Mouse (Mus musculus) right cerebral cortex, postnatal 25 days (tissue): ENCODE results near the gene Polrmt.
"Not testable (repeated sequence)": the region's sequence is repeated elsewhere in the genome, so short reads cannot be mapped to it uniquely, and the experiment has no call there.

ENCODE experiments used
- DNase-seq: peaks from one replicate; pipeline ENCODE4 v3.0.0; 2022

Polrmt gene

DNA sequence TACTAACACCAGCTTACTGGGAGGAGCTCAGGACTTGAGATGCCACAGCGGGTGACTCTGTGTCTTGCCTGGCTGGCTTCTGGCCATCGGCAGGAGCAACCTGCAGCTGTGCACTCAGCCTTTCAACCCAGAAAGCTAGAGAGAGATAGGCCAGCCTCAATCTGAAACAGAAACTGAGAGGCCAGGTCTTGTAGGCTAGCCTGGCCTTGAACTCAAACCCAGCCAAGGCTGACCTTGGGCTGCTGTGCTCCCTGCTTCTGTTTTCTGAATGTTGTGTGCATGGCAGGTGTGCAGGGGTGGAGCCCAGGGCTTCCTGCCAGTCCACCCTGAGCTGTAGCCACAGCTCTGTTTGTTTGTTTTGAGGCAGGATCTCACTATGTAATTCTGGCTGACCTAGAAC, 26.8 kb upstream of the Polrmt start:
- no peak for DNase-seq

DNA sequence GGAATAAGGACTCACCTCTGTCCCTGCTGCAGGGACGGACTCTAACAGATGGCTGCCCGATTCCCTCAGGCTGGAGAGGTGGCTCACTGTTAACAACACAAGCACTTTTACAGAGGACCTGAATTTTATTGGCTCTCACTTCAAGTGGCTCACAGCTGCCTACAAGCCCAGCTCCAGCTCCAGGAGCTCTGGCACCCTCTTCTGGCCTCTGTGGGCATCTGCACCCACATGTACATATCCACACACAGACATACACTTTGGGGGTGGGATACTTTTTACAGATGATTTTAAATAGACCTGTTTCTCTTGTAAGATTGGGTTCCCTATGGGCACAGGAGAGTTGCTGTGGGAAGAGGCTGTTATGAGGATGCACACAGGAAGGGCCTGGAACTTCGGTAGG, 25.9 kb upstream of the Polrmt start:
- no peak for DNase-seq

DNA sequence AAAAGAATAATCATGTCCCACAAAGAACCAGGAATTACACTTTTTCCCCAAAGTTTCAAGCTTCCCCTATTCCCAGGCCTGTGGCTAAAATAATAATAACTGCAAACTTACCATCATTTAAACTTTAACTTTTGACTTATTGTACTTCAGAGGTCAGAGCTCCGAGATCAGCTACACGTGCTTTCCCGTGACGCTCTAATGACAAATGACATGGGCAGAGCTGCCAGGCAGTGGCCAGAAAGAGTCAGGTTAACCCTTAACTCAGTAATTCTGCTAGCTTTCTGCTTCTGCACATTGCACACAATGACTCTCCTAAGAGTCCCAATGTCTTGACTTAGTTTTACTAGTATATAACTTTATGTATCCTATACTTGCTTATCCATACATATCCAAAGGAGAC, 22.9 kb upstream of the Polrmt start:
- DNase-seq, result no peak

DNA sequence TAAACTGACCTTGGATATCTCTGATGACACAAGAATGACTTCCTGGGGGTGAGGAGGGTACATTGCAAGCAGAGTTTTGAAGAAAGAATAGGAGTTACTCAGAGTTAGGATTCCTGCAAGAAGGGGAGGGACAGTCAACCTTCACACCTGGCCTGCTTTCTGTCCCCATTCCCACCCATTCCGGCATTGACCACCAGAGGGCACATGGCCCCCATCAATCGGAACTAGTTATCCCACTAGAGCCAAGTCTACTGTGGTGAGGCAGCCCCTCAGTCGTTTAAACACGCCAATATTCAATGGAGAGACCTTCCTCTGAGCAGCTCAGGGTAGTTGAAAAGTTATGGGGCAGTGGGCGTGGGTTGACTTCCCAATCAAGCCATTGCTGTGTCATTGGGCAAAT, 22.0 kb upstream of the Polrmt start:
- peak; percentile 56 for DNase-seq

DNA sequence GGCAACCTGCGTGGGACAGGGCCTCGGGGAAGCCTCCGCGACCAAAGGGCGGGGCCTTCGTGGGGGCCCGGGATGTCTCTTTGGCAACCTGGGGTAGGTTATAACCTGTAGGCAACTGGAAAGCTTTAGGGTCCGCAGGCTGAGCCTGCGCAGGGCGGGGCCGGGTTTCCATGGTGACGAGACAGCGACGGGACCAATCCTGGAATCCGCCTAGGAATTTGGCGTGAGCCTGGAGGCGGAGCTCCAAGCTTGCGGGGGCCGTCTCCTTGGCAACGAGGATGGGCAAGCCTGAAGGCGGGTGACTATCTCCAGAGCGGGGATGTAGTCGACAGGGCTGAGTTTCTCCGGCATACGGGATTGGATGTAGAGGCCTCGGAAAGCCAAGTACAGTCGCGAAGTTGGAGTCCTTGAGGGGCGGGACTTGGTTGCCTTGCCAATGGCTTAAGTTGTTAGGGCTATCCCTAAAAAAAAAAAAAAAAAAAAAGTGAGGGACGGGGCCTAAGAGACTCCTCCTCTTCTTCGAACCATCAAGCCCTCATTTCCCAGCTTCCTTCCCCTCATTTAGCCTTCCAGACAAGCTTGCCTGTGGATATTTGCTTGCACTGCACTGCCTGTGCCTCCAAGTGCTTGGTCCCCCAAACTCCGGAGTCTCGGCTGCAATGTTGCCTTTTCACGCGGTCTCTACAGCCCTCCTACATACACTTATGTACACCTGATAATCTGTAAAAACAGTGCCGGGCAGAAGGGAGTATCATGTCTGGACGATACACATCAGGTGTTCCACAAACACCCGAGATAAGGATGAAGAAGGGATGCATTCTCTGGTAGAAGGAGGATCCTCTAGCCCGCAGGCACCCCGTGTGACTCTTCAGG, 21.2 kb upstream of the Polrmt start:
- peak; percentile 95 for DNase-seq

DNA sequence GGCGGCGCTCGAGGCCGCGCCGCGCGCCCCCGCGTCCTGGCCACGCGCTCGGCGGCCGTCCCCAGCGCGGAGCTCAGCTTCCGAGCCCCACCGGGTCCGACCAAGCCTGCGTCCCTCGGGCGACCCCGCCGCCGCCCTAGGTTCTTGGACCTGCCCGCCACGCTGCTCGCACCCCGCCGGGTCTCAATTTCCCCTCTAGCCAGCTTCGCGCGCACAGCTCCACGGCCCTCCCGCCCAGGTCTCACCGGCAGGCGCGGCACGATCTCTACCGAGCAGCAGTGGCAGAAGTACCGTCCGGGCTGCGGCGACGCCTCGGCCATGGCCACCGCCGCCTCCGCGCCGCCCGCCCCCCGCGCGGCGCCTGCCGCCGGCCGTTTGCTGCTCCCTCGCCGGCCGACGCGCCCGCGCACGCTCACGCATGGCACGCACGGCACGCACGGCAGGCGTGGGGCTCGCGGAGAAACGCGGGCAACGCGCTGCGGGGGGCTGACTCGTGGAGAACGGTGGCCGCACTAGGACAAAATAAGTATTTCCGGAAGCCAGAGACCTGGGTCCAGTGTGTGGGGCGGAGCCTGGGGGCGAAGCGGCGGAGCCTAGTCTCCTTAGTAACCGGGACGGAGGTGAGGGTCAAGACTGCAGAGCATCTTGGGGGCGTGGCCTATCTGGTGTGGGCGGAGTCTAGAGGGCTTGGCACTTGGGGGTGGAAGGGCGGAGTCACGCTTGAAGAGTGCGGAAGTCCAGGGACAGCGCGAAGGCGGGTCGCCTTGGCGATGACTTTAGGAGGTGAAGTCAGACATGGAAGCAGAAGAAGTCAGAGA, 20.3 kb upstream of the Polrmt start, which contains the start of gene Rnf126:
TSS of gene Rnf126 (minus strand) at position 445 of the 818 bp plus-strand sequence.
- DNase-seq, result peak; percentile 98

DNA sequence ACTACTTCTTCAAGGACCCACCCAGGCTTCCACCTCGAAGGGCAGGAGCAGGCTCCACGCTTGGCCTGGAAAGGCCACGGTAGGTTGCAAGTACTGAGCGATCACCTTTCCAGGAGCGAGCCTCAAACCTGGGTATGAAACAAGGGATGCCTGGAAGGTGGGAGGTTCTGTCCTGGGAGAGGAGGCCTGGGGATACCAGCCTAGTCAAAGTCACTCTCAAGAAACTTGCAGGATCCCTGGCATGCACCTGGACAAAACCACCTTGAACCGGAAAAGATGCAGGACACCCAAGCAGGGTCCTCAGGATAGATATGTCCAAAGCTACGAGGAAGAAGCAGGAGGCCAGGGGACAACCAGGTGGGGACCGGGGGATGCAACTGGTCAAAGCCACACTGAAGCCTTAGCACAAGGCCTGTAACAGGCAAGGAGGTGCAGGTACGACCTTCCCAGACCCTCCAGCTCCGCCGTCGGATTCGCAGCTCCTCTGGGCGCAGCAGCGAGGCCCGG, 19.7 kb upstream of the Polrmt start:
- DNase-seq, result no peak

DNA sequence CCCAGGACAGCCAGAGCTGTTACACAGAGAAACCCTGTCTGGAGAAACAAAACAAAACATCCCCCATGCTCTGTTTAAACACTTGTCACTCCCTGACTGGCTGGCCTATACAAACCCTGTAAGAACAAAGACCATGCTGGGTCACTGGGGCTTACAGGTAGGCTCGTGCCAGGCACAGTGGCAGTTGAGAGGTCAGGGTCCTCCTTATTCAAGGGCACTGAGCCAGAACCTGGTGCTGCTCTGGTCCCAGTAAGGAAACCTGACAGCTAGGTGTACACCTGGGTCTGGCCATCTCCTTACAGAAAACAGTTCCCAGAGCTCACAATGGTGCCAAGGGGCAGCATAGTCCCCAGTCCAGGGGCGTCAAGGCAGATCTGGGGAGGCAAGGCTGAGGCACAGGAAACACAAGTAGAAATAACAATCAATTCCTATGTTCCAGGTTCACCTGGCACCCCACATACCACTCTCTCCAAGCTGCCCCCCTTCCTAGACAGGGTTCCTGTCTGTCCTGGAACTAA, 18.9 kb upstream of the Polrmt start:
- no peak for DNase-seq

DNA sequence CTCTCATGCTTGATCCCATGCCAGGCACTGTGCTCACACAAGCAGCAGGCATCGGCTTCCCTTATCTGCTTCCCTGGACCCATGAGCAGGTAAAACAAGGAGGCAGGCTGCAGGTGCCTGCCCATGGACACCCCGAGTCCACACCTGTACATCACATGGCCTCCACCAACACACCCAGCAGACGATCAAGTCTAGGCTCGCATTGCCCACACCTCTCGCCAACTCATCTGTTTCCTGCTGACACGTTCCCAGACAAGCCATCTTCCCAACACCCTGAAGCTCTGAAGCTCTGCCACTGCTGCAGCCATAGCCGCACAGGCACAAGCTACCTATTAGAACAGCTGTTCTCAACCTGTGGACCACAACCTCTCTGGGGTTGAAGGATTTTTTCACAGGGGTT, 17.9 kb upstream of the Polrmt start:
- no peak for DNase-seq

DNA sequence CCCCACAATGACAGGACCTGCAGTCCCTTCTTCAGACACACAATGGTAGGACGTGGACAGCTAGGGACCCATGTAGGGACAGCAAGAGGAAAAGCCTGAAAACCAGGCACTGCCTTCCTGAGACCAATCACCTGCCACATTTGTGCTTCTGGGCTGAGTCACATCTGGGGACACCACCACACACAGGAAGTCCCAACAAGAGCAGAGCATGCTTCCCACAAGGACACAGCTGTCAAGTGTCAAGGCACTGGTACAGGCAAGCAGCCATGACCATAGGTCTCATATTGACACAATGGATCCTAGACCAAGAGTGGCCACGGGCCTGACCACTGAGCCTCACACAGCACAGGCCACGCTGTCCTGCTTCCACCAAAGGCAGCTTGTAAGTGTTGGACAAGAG, 16.5 kb upstream of the Polrmt start:
- no peak for DNase-seq

DNA sequence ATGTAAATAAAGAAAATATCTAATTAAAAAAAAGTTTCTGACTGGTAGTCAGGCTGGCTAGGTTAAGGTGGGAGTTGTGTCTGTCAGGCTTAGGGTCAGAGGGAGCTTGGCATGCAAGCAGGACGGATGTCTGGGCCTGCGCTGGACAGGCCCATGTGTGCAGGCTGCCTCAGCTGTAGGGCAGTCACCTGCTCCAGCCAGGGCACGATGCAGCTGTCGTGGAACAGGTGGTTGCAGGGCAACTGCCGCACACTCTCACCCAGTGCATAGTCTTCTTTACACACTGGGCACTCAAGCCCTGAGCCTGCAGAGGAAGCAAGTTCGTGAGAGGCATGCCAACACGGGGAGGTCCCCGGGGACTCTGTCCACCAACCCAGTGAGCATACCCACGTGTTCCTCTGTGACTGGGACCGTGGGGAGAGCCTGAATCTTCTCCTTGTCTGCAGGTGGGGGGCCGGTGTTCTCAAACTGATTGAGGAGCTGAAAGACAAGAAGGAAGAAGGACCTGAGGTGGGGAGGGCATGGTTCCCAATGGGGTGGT, 14.3 kb upstream of the Polrmt start:
- DNase-seq, result no peak

DNA sequence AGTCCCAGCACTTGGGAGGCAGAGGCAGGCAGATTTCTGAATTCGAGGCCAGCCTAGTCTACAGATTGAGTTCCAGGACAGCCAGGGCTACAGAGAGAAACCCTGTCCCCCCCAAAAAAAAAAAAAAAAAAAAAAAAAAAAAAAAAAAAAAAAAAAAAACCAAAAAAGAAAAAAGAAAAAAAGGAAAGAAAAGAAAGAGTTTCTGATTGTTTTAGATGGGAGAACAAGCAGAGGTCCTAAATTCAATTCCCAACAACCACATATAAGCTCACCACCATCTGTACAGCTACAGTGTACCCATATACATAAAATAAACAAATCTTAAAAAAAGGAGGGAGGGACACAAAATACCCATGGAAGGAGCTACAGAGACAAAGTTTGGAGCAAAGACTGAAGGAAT, 13.3 kb upstream of the Polrmt start:
- DNase-seq, result not testable (repeated sequence)

DNA sequence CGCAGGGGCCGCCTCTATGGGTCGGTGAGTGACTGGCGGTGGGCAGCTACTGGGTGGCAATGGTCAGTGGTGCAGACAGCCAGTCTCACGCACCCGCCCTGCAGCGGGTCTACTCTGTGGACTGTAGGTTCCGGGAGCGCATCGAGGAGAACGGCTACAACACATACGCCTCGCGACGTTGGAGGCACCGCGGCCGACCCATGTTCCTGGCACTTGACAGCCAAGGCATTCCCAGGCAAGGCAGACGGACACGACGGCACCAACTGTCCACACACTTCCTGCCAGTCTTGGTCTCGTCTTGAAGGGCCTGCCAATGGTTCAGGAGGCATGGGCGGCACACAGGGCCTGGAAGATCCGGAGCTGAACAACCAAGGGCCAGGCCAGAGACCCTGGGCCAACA, 10.3 kb upstream of the Polrmt start:
- no peak for DNase-seq

DNA sequence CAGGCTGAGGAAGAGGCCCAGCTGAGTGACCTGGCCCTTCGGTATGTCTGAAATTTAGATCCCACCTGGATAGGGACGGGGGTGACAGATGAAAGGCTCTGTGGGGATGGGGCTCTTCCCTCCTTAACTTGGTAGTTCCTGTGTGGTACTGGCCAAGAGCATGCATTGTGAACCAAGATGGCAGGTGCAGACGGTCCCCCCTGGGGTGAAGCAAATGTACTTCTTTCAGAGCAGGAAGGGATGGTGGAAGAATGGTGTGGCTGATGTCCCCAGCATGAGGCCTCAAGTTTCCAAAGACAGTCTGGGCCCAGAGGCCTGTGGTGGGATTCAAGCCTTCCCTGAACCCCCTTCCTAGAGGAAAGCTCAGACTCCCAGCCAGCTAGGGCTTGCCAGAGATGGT, 9.5 kb upstream of the Polrmt start:
- DNase-seq, result no peak

DNA sequence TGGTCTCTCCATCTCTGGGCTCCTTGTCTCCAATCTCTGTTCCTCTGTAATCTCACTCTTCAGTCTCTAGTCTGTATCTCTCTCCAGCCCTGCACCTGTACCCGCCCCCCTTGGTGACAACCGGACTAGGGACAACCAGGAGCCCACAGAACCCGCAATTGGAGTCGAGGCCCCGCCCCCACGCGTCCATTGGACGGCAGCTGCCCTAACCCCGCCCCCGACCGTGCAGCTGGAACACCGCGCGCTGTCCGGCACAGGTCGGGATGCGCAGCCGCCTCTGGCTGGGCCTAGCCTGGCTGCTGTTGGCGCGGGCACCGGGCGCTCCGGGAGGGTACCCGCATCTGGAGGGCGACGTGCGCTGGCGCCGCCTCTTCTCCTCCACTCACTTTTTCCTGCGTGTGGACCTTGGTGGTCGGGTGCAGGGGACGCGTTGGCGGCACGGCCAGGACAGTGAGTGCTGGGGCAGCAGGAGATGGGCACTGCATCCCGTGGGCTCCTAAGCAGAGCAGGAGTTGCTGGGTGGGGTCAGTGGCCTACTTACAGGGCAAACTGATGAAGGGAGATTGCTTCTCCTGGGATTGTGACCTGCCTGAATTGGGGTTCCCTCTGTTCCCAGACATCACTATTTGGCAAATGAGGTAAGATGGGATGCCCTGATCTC, 8.6 kb upstream of the Polrmt start, which contains the start of gene Fgf22:
TSS of gene Fgf22 (plus strand) at position 221 of the 661 bp plus-strand sequence.
- peak; percentile 75 for DNase-seq

DNA sequence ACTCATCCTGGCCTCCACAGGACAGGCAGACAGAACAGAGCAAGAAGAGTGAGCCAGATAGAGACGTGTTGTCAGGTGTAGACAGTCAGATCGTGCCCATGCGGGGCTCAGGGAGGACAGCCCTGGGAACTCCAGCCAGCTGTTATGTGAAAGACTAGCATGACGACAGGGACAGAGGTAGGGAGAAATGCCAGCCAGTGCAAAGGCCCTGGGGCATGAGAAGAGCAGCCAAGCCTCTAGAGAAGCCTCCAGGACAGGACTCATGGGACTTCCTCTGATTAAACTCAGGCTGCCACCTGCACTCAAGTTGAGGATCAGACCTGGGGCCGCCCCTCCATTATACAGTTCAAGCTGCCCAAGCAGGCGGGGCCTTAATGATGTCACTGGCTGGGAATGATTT, 2.1 kb upstream of the Polrmt start:
- no peak for DNase-seq

DNA sequence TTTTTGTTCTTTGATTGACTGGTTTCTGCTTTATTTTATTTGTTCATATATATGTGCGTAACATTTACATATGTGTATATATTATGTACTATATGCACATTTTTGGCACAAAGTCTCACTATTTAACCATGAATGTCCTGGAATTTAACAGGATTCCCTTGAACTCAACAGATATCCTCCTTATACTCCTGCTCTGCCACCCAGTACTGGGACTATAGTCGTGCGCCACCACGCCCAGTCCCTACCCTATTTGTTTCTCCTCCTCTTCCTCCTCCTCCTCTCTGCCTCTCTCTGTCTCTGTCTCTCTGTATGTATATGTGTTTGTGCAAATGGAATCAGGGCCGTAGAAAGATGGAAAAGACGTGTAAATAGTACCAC, 382 bp upstream of the Polrmt start:
- DNase-seq, result no peak

DNA sequence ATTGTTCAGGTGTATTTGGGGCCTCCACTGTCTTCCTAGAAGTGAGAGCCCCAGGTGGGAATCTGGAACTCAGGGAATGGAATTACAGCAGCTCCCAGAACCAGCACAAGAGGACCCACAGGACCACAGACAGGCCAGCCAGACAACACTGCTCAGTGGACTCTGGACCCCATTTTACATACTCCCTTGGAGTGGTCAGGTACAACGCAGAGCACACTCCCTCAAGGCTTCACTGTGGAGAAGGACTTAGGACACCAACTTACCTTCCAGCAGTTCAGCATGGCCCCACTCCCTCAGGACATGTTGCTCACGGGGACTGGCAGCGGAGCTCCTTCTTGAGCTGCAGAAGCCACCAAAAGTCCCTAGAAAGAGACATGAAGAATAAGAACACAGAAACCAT, 970 bp downstream of the Polrmt start:
- DNase-seq, result no peak

DNA sequence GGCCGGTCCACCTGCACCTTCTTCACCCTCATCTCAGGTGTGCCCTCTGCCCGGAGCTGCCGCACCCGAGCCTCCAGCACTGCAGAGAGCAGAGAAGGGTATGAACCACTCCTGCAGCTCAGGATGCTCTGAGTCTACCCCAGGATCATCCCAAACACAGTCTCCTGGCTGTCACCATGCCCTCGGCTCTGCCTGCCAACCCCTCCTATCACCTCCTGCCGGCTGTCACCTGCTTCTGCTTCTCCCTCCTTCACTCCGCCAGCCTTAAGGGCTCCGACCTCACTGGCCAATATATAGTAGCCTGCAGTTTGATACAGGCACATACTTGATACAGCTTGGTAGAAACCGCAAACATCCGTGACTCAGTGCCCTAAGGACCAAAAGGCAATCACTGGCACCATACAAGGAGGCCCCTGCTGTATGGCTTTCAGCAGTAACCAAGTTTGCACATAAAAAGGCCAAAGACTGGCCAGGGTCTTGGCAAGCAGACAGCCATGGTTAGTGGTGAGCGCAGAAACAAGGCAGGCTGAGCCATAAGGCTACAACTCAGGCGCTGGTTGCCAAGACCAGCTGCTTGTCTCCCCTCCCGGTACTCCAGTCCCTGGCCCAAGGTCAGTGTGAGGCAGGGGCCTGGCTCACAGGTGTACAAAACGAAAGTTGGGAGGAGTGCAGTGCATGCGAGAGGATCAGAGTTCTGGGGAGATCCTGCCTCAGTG, 2.6 kb downstream of the Polrmt start:
- no peak for DNase-seq

DNA sequence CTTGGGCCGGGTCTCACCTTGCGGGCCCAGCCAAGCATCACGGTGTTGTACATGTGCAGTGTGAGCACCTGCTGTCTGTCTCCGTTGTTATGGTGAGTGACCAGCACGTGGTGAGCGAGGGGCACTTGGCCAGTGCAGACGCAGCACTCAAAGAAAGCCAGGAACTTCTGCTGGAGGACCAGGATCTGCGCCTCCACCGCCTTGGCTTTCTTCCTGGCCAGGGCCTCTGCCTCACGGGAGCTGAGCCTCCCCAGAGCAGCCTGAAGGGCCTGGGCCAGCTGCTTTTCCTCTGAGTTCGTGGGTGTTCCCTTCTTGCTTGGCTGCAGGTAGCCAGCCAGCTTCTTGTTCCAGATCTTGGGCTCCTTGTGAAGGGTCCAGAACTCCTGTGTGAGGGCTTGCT, 3.2 kb downstream of the Polrmt start:
- no peak for DNase-seq

DNA sequence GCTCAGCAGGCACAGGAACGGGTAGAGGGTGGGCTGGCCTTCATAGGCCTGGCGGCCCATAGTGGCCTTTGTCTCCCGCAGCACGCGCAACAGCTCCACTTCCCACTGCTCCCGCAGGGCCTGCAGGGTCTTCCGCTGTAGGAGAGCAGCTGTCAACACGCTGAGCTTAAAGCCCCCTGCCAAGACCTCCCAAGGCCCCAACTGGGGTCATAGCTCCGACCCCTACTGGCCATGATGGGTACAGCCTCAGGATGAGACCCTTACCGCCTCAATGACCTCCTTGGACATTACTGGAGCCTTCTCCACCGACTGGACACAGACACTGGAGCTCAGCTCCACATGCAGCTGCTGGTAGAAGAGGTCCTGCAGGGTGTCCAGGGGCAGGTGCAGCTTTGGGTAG, 5.5 kb downstream of the Polrmt start:
- DNase-seq, result no peak

DNA sequence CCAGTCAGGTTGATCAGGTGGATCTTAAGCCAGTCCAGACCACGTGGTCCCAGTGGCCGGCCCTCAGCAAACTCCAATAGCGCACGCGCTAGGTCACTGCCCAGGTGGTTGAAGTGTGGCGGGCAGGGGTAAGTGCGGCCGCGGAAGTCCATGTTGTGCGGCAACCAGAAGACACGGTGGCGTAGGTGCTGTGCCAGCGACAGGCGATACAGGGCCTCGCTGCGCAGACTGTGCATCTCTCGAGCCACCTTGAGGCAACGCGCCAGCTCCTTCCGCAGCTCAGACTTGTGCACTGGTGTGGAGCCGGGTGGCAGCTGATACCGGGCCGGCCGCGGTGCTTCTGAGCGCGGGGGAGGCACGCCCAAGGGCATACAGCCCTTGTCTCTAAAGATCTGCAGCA, 7.1 kb downstream of the Polrmt start:
- no peak for DNase-seq
